Mouse (Mus musculus) olfactory bulb, adult 2 months (tissue): ENCODE data around the gene Cdk17.

ENCODE experiments used
- CTCF ChIP-seq: fragments of 200-500 bp; IDR thresholded peaks from 2 replicates; pipeline ENCODE4 v1.5.1; 2012; ENCODE audit warnings: low read depth, mild to moderate bottlenecking, low read length, moderate library complexity; ENCODE audit not compliant: insufficient read depth
- POLR2A ChIP-seq: fragments of 200-500 bp; IDR thresholded peaks from 2 replicates; pipeline ENCODE4 v1.6.1; 2012; ENCODE audit warnings: mild to moderate bottlenecking, low read depth, low read length, moderate library complexity; ENCODE audit not compliant: insufficient read depth

DNA sequence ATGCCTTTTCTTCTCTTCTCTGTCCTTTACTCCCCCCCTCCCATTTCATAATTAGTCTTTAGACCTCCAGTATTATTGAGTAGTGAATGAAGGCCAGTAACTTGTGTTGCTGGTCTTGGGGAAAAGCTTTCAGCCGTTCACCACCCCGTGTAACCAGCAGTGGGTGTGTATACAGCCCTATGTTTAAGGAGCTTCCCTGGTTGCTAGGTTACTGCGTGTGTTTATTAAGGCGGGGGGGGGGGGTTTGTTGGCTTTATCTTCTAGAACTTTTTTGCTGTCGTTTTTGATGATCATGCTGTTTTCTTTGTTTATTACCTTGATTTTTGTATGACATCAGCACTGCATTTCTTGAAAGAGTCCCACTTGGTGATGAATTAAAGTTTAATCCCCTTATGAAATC lies 82.2 kb downstream of the Cdk17 start:
- TF ChIP-seq CTCF (no peak), POLR2A (no peak)
